Mouse (Mus musculus) G1E (cell line): ENCODE data around the gene Zbtb25.

Source experiments
- CTCF ChIP-seq: IDR thresholded peaks from 2 replicates; pipeline ENCODE4 v1.5.1; 2012; ENCODE audit warnings: low read depth, low read length, inconsistent platforms, mixed read lengths
- GATA1 ChIP-seq: IDR thresholded peaks from 2 replicates; pipeline ENCODE4 v1.6.1; 2012; ENCODE audit warnings: borderline replicate concordance, low read length, inconsistent platforms, mixed read lengths

- TF ChIP-seq GATA1 (no peak), CTCF (no peak)
Observed at GRCm38 (mm10) chr12:76374911-76375310, 5.5 kb upstream of the Zbtb25 start.
